Mouse (Mus musculus) erythroblast, embryonic 14.5 days (primary cell): Measurements from ENCODE around the gene Gm45902.

Experiments
- GATA1 ChIP-seq: IDR thresholded peaks from 2 replicates; pipeline ENCODE4 v1.6.1; 2012; ENCODE audit warnings: low read length, inconsistent platforms, mixed read lengths
- TAL1 ChIP-seq: IDR thresholded peaks from 3 replicates; pipeline ENCODE4 v1.6.1; 2012; ENCODE audit warnings: low read length, inconsistent platforms, mixed read lengths

- TF ChIP-seq GATA1 (no peak), TAL1 (no peak)
Observed at GRCm38 (mm10) chr2:3473891-3474290, 38.7 kb downstream of the Gm45902 start.
